Mouse (Mus musculus) Patski (cell line): Measurements from ENCODE around the gene Kcnh6. TPM values are rescaled to one million over a fixed set of nuclear protein-coding genes. Genes with fewer than 3 reads are reported as not detected.
"Not testable (repeated sequence)": the region's sequence is repeated elsewhere in the genome, so short reads cannot be mapped to it uniquely, and the experiment has no call there.

Source experiments
- ATAC-seq: fragments of 100-300 bp; one replicate; pipeline ENCODE4 v1.8.0; 2021
- CTCF ChIA-PET: fragments of 350-600 bp; sonication (Branson Sonifier 250); formaldehyde crosslinking; loops from one replicate; lab custom pipeline; 2022; ENCODE audit warnings: inconsistent platforms; lab: Charles Lee
- POLR2A ChIA-PET: fragments of 350-600 bp; sonication (Branson Sonifier 250); formaldehyde crosslinking; loops from one replicate; lab custom pipeline; 2022; ENCODE audit warnings: antibody characterized with exemption, inconsistent platforms; lab: Charles Lee
- DNase-seq: peaks from one replicate; pipeline ENCODE4 v3.0.0-alpha.2; 2011; ENCODE audit warnings: low read depth, low spot score
- H3K27me3 ChIP-seq: fragments of 371-371 bp; one replicate; pipeline ENCODE4 v1.5.1; 2021
- CTCF ChIP-seq: fragments of 100-300 bp; IDR thresholded peaks from one replicate; pipeline ENCODE4 v1.5.1; 2021
- in situ Hi-C: fragments of 300-500 bp; cut with MboI; formaldehyde crosslinking; loops from 3 replicates; pipeline ENCODE4 v1.11.1; 2018; ENCODE audit warnings: low pct_unique_long_range_greater_than_20kb, mixed read lengths
- polyA plus RNA-seq: library from polyadenylated mRNA; unstranded; gene quantifications from one replicate; pipeline ENCODE4 v1.2.3, GENCODE M21; 2021

Gene Kcnh6
- polyA plus RNA-seq, 1 experiment from 2014 or later, result not detected

DNA sequence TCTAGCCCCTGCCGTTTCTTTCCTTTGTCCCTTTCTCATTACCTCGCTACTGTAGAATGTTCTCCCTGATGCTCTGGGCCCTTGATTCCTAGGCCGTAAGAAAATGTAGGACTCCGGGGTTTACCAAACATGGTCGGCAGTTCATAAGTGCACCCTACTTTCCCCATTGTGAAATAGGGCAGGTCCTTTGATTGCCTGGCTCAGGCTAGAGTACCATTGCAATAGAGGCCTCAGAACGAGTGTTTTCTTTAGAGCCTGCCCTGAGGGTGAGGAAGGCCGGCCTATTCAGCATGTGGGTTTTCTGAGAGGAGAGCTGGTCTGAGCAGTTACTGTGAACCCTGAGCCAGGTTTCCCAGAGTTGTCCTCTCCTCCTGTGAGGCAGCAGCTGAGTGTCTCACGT lies 50.1 kb downstream of the Kcnh6 start:
- DNase-seq, result no peak
- POLR2A ChIA-PET, result no interaction called here
- in situ Hi-C loops, result no loop called here
- H3K27me3 ChIP-seq, result no peaks in the 10 kb centered on the region
- ATAC-seq, result no peak
- no peak for TF ChIP-seq CTCF
- CTCF ChIA-PET, result no interaction called here

DNA sequence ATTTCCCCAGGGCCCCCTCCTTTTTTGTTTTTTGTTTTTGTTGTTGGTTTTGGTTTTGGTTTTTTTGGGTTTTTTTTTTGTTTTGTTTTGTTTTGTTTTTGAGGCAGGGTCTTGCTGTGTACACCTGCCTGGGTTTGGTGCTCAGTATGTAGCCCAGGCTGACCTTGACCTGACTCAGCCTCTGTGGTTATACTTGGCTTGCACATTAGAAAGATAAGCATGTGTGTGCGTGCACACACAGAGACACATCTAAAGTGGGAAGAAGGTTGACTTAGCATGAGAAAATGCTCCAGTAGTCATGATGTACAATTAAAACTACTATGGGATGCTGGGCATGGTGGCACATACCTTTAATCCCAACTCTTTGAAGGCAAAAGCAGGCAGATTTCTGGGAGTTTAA lies 52.6 kb downstream of the Kcnh6 start:
- ATAC-seq, result no peak
- no peaks in the 10 kb centered on the region for H3K27me3 ChIP-seq
- in situ Hi-C loops, result no loop called here
- no peak for DNase-seq
- ChIA-PET POLR2A (no interaction called here), CTCF (interaction anchor here (2.0 kb wide), 1 partner anchor 36 kb away, joined by 4 read pairs; no protein-coding TSS in a partner anchor)
- no peak for TF ChIP-seq CTCF

DNA sequence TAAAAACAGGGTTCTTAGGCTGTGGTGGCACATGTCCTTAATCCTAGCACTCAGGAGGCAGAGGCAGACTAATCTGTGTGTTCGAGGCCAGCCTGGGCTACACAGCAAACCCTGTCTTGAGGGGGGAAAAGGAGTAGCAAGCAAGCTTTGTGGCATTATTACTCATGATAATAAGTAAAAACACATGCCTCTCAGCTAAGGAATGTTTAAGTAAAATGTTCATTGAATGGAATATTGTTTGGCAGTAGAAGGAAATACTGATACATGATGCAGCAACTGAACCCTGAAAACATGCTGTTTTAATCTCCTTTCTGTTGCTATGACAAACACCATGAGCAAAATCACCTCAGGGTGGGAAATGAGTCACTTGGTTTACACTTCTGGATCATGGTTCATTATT lies 53.4 kb downstream of the Kcnh6 start:
- CTCF ChIA-PET, result interaction anchor here (1.4 to 2.0 kb wide), 3 partner anchors 8 to 134 kb away, joined by 3 to 6 read pairs (median 4); no protein-coding TSS in a partner anchor
- DNase-seq, result no peak
- POLR2A ChIA-PET, result no interaction called here
- no peaks in the 10 kb centered on the region for H3K27me3 ChIP-seq
- ATAC-seq, result no peak
- in situ Hi-C loops, result no loop called here
- no peak for TF ChIP-seq CTCF

DNA sequence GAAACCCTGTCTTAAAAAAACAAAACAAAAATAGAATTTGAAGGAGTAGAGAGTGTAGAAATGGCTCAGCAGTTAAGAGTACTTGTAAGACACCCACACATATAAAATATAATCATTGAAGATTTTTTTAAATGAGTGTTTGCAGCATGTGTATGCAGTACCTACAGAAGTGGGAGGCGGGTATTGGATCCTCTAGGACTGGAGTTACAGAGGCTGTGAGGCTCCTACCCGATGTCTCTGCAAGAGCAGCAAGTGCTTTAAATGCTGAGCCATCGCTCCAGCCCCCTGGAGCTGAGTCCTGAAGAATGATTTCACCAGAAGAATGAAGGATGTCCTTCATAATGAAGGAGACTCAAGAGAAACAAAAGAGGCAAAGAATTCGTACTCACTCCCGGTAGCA lies 55.8 kb downstream of the Kcnh6 start:
- DNase-seq, result no peak
- no peaks in the 10 kb centered on the region for H3K27me3 ChIP-seq
- ChIA-PET CTCF (no interaction called here), POLR2A (interaction anchor here (0.6 kb wide), 1 partner anchor 22 kb away, joined by 3 read pairs; no protein-coding TSS in a partner anchor)
- ATAC-seq, result no peak
- TF ChIP-seq CTCF, result no peak
- in situ Hi-C loops, result no loop called here

DNA sequence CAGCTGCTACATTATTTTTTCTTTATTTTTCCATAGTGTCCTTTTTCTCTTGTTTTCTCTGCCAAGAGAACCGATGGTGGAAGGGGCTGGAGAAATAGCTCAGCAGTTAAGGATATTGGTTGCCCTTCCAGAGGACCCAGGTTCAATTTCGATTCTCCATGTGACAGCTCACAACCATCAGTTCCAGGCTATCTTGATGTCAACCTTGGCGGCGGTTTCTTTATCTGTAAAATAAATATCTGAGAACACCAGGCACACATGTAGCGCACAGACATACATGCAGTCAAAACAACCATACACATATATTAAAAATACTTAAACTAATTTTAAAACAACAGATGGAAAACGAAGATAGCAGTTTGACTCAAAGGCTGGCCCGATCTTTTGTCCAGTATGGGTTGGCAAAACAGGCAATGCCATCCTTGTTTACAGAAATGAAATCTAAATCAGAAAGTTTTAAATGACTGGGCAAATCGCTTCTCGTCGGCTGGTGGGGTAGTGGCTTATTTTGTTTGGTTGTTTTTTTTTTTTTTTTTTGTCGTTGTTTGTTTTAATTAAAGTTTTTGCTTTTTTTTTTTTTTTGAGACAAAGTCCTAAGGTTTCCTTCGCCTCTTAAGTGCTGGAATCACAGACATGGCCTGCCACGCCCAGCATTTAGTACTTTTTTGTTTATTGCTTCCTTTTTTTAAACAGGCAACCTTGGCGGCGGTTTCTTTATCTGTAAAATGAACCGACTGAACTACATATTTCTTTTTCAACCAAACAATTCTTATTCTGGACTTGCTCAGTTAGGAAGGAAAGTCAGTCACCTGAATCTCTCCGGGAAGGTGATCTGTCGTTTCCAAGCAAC lies 57.4 kb downstream of the Kcnh6 start:
- ChIA-PET CTCF (no interaction called here), POLR2A (no interaction called here)
- H3K27me3 ChIP-seq, result no peaks in the 10 kb centered on the region
- no peak for TF ChIP-seq CTCF
- in situ Hi-C loops, result no loop called here
- DNase-seq, result no peak
- no peak for ATAC-seq

DNA sequence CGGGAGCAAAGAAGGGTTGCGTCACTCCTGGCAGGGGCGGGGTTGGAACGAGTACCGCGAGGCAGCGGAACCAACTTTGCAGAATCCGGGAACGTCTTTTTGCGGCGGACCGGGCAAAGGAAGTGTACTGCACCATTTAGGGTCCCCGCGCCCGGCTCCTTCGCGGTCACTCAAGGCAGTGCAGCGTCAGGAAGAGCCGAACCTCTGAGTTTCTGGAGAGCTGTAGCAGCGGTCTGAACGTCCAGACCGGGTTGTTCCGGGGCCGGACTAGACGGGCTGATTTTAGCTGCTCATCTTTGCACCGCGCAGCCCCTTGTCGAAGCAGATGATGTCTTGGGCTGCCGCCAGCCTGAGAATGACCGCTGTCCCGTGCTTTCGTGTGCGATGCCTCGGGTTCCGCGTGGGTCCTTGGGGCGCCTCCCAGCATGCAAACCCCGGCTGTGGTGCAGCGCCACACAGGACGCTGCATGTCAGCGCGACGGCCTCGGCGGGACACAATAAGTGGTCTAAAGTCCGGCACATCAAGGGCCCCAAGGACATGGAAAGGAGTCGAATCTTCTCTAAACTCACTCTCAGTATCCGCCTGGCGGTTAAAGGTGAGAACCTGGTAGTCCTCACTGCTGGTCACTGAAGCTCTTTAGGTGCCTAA lies 58.1 kb downstream of the Kcnh6 start, which contains the start of gene Taco1:
Gene Taco1 (plus strand): TSS at position 139 of the 649 bp plus-strand sequence.
- CTCF ChIA-PET, result no interaction called here
- in situ Hi-C loops, result no loop called here
- TF ChIP-seq CTCF, result peak; percentile 46
- peak; percentile 82 for ATAC-seq
- DNase-seq, result peak; percentile 77
- POLR2A ChIA-PET, result no interaction called here
- H3K27me3 ChIP-seq, result no peaks in the 10 kb centered on the region

DNA sequence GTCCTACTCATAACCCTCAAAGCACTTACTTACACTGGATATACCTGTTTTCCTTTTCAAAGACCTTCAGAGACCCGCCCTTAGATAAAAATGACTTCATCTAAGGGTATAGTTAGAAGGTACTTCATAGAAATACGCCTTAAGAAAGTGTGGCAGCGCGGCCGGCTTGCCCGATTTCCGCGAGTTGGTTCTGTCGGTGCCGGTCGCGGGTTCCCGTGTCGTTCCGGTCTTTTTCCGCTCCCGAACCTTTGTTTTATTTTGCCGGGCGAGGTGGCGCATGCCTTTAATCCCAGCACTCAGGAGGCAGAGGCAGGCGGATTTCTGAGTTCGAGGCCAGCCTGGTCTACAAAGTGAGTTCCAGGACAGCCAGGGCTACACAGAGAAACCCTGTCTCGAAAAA lies 58.7 kb downstream of the Kcnh6 start:
- POLR2A ChIA-PET, ATAC-seq, CTCF ChIA-PET, in situ Hi-C loops, H3K27me3 ChIP-seq: not testable (repeated sequence)
- peak; percentile 68 for DNase-seq

DNA sequence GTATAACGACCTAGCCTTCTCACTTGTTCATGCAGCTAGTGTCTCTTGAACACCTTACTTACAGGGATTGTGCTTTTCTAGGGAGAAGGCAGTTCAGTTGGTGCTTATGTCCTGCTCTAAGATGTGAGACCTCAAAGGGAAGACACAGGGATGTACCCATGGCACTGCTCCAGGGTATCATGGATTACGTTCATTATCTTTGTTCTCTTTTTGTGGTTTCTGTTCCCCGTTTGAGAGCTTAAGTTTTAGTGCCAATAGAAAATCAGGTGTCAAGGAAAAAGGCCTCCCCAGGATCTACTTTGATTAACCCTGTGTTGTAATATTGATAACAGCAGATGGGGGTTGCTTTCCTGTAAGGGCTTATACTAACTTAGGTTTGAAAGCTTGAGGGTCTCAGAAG lies 65.8 kb downstream of the Kcnh6 start:
- DNase-seq (no peak), ATAC-seq (no peak)
- in situ Hi-C loops, result no loop called here
- no peak for TF ChIP-seq CTCF
- POLR2A ChIA-PET, result no interaction called here
- CTCF ChIA-PET, result no interaction called here
- no peaks in the 10 kb centered on the region for H3K27me3 ChIP-seq

DNA sequence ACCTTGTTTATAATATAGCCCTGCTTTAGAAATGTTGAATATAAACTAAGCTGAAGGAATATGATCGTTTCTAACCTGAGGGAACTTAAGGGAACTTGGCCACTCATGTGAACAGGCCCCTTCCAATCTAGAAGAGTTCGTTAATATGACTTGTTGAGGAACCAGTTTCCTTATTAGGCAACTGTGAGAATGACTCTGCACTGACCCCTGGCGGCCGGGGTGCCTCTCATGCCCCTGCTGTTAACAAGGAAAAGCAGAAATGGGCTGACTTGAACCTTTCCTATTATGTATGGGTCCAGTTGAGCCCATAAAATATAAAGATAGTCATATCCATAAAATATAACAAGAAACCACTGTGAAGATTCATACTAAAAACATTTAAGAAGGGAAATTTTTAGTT lies 68.4 kb downstream of the Kcnh6 start:
- ATAC-seq (no peak), DNase-seq (no peak)
- ChIA-PET CTCF (interaction anchor here (1.5 kb wide), 1 partner anchor 73 kb away, joined by 3 read pairs; no protein-coding TSS in a partner anchor), POLR2A (no interaction called here)
- TF ChIP-seq CTCF, result peak; percentile 86
- in situ Hi-C loops, result no loop called here
- no peaks in the 10 kb centered on the region for H3K27me3 ChIP-seq

Other genes with a start within 250 kb of the Kcnh6 start
- gene Cyb561, start 54.8 kb upstream of the Kcnh6 start, polyA plus RNA-seq, result 31.6 TPM
- gene Ace, start 40.2 kb upstream of the Kcnh6 start, polyA plus RNA-seq, result 0.33 TPM
- not detected for gene Ace3, start 13.4 kb upstream of the Kcnh6 start, polyA plus RNA-seq
- 52.8 TPM for gene Dcaf7, start 28.7 kb downstream of the Kcnh6 start, polyA plus RNA-seq
- 16.3 TPM for gene Taco1, start 57.9 kb downstream of the Kcnh6 start, polyA plus RNA-seq
- gene Map3k3, start 76.5 kb downstream of the Kcnh6 start, polyA plus RNA-seq, result 43.9 TPM
- gene Gm10840, start 152.7 kb downstream of the Kcnh6 start, polyA plus RNA-seq, result not detected
- gene Limd2, start 152.7 kb downstream of the Kcnh6 start, polyA plus RNA-seq, result 80.1 TPM
- 23.3 TPM for gene Strada, start 194.0 kb downstream of the Kcnh6 start, polyA plus RNA-seq
- 136 TPM for gene Ccdc47, start 208.2 kb downstream of the Kcnh6 start, polyA plus RNA-seq
- gene Ddx42, start 208.8 kb downstream of the Kcnh6 start, polyA plus RNA-seq, result 62.9 TPM
- 68.3 TPM for gene Ftsj3, start 248.0 kb downstream of the Kcnh6 start, polyA plus RNA-seq
- 181 TPM for gene Psmc5, start 248.0 kb downstream of the Kcnh6 start, polyA plus RNA-seq